Mouse (Mus musculus) stomach, embryonic 15.5 days (tissue): ENCODE measurements around the gene Clasp2. TPM values are rescaled to one million over a fixed set of nuclear protein-coding genes. Genes with fewer than 3 reads are reported as not detected.

Experiments
- ATAC-seq: fragments of 200-750 bp; cut with Nextera tagmentation; 2 replicates; pipeline ENCODE4 v1.8.0; 2017; ENCODE audit warnings: low read depth, moderate number of reproducible peaks, moderate TSS enrichment; ENCODE audit not compliant: insufficient read depth, low FRiP score
- H3K27ac ChIP-seq: fragments of 300-500 bp; sonication (generic); 2 replicates; pipeline ENCODE4 v1.5.1; 2015; ENCODE audit warnings: mild to moderate bottlenecking, inconsistent platforms
- H3K27me3 ChIP-seq: fragments of 300-500 bp; sonication (generic); replicated peaks from 2 replicates; pipeline ENCODE4 v1.6.1; 2015; ENCODE audit warnings: inconsistent platforms
- H3K36me3 ChIP-seq: fragments of 300-500 bp; sonication (generic); 2 replicates; pipeline ENCODE4 v1.6.1; 2015; ENCODE audit warnings: inconsistent platforms
- H3K4me1 ChIP-seq: fragments of 300-500 bp; sonication (generic); 2 replicates; pipeline ENCODE4 v1.6.1; 2015; ENCODE audit warnings: inconsistent platforms
- H3K4me2 ChIP-seq: fragments of 300-500 bp; sonication (generic); 2 replicates; pipeline ENCODE4 v1.6.1; 2015; ENCODE audit warnings: mild to moderate bottlenecking, inconsistent platforms
- H3K4me3 ChIP-seq: fragments of 300-500 bp; sonication (generic); replicated peaks from 2 replicates; pipeline ENCODE4 v1.5.1; 2015; ENCODE audit warnings: inconsistent platforms
- H3K9ac ChIP-seq: fragments of 300-500 bp; sonication (generic); 2 replicates; pipeline ENCODE4 v1.6.1; 2015; ENCODE audit warnings: inconsistent platforms
- H3K9me3 ChIP-seq: fragments of 300-500 bp; sonication (generic); 2 replicates; pipeline ENCODE4 v1.6.1; 2016; ENCODE audit warnings: inconsistent platforms
- WGBS: fragments of 180-500 bp; shearing (Covaris S2); methylation state at CpG from one replicate; pipeline ENCODE4 v1.1.7; 2015; 5-methylcytosine and 5-hydroxymethylcytosine counted together
- polyA plus RNA-seq: library from polyadenylated mRNA; unstranded; fragments of >200 nt; fragmentation: Nextera tagmentation; extraction: Ambion mirVana; gene quantifications from 2 replicates; pipeline ENCODE4 v1.2.1, GENCODE M21; 2015

Clasp2 gene
- polyA plus RNA-seq, 1 experiment from 2014 or later: 25.9 TPM

- no peak overlapping the region for H3K9ac ChIP-seq
- WGBS: 56% methylated on average over 3 of the region's 3 CpGs
- ATAC-seq: peak; percentile 27; the same call in 1 of the 2 replicates
- H3K4me1 ChIP-seq: no peaks in the 10 kb centered on the region
- H3K4me2 ChIP-seq: no peak overlapping the region
- H3K27me3 ChIP-seq: no peaks in the 10 kb centered on the region
- H3K36me3 ChIP-seq: no peaks in the 10 kb centered on the region
- no peaks in the 10 kb centered on the region for H3K9me3 ChIP-seq
- no peak overlapping the region for H3K4me3 ChIP-seq
- no peak overlapping the region for H3K27ac ChIP-seq
Observed at GRCm38 (mm10) chr9:113726131-113726530, 15.1 kb upstream of the Clasp2 start.

GRCm38 (mm10) chr9:113726991-113727680, 14.1 kb upstream of the Clasp2 start:
- H3K9me3 ChIP-seq: no peaks in the 10 kb centered on the region
- ATAC-seq: peak; percentile 35
- WGBS: 81% methylated on average over 18 of the region's 18 CpGs
- H3K4me3 ChIP-seq: no peak overlapping the region
- no peak overlapping the region for H3K9ac ChIP-seq
- no peak overlapping the region for H3K27ac ChIP-seq
- H3K36me3 ChIP-seq: no peaks in the 10 kb centered on the region
- no peaks in the 10 kb centered on the region for H3K27me3 ChIP-seq
- H3K4me2 ChIP-seq: no peak overlapping the region
- H3K4me1 ChIP-seq: no peaks in the 10 kb centered on the region

GRCm38 (mm10) chr9:113731540-113731939, 9.7 kb upstream of the Clasp2 start:
- no peak overlapping the region for H3K9ac ChIP-seq
- H3K4me1 ChIP-seq: no peaks in the 10 kb centered on the region
- no peak overlapping the region for H3K27ac ChIP-seq
- H3K27me3 ChIP-seq: no peaks in the 10 kb centered on the region
- H3K36me3 ChIP-seq: no peaks in the 10 kb centered on the region
- no peak for ATAC-seq
- H3K4me3 ChIP-seq: no peak overlapping the region
- no peaks in the 10 kb centered on the region for H3K9me3 ChIP-seq
- 81% methylated on average over 3 of the region's 3 CpGs for WGBS
- no peak overlapping the region for H3K4me2 ChIP-seq

- H3K9me3 ChIP-seq: no peaks in the 10 kb centered on the region
- no peak overlapping the region for H3K4me3 ChIP-seq
- no peaks in the 10 kb centered on the region for H3K36me3 ChIP-seq
- no peak overlapping the region for H3K27ac ChIP-seq
- no peaks in the 10 kb centered on the region for H3K27me3 ChIP-seq
- no peak overlapping the region for H3K4me2 ChIP-seq
- H3K9ac ChIP-seq: no peak overlapping the region
- ATAC-seq: no peak
- no peaks in the 10 kb centered on the region for H3K4me1 ChIP-seq
Observed at GRCm38 (mm10) chr9:113735920-113736319, 5.4 kb upstream of the Clasp2 start.

- no peaks in the 10 kb centered on the region for H3K27me3 ChIP-seq
- no peak overlapping the region for H3K4me2 ChIP-seq
- no peaks in the 10 kb centered on the region for H3K9me3 ChIP-seq
- 72% methylated on average over 9 of the region's 9 CpGs for WGBS
- H3K4me3 ChIP-seq: no peak overlapping the region
- no peaks in the 10 kb centered on the region for H3K36me3 ChIP-seq
- no peaks in the 10 kb centered on the region for H3K4me1 ChIP-seq
- H3K27ac ChIP-seq: no peak overlapping the region
- H3K9ac ChIP-seq: no peak overlapping the region
- ATAC-seq: no peak
Observed at GRCm38 (mm10) chr9:113738021-113738420, 3.3 kb upstream of the Clasp2 start.

GRCm38 (mm10) chr9:113738941-113739340, 2.3 kb upstream of the Clasp2 start:
- WGBS: 75% methylated on average over 6 of the region's 6 CpGs
- Histone ChIP-seq H3K36me3 (no peaks in the 10 kb centered on the region), H3K27me3 (no peaks in the 10 kb centered on the region), H3K9ac (no peak overlapping the region), H3K4me1 (0 out of 2 replicates have a peak, but pooled peaks cover 3% of the 10 kb centered on the region), H3K4me3 (no peak overlapping the region), H3K27ac (no peak overlapping the region), H3K4me2 (no peak overlapping the region), H3K9me3 (no peaks in the 10 kb centered on the region)
- no peak for ATAC-seq

GRCm38 (mm10) chr9:113741637-113742137, 414 bp downstream of the Clasp2 start:
- H3K27ac ChIP-seq: peak overlapping the region; percentile 78
- H3K9ac ChIP-seq: peak overlapping the region; percentile 86
- 0 out of 2 replicates have a peak, but pooled peaks cover 3% of the 10 kb centered on the region for H3K4me1 ChIP-seq
- no peaks in the 10 kb centered on the region for H3K36me3 ChIP-seq
- H3K4me2 ChIP-seq: peak overlapping the region; percentile 84
- H3K27me3 ChIP-seq: no peaks in the 10 kb centered on the region
- peak overlapping the region; percentile 96 for H3K4me3 ChIP-seq
- under 1% methylated on average over 64 of the region's 64 CpGs for WGBS
- H3K9me3 ChIP-seq: no peaks in the 10 kb centered on the region
- peak; percentile 69 for ATAC-seq

- Histone ChIP-seq H3K27ac (no peak overlapping the region), H3K4me3 (peak overlapping the region; percentile 96), H3K4me2 (peak overlapping the region; percentile 84), H3K9me3 (no peaks in the 10 kb centered on the region), H3K27me3 (no peaks in the 10 kb centered on the region), H3K4me1 (0 out of 2 replicates have a peak, but pooled peaks cover 3% of the 10 kb centered on the region), H3K36me3 (no peaks in the 10 kb centered on the region), H3K9ac (peak overlapping the region; percentile 86; the same call in 1 of the 2 replicates)
- ATAC-seq: no peak
- WGBS: 3% methylated on average over 17 of the region's 17 CpGs
Observed at GRCm38 (mm10) chr9:113742361-113742794, 1.1 kb downstream of the Clasp2 start.

GRCm38 (mm10) chr9:113743291-113743690, 2.0 kb downstream of the Clasp2 start:
- no peak overlapping the region for H3K4me2 ChIP-seq
- no peak overlapping the region for H3K4me3 ChIP-seq
- H3K27me3 ChIP-seq: no peaks in the 10 kb centered on the region
- no peak overlapping the region for H3K27ac ChIP-seq
- no peaks in the 10 kb centered on the region for H3K36me3 ChIP-seq
- 53% methylated on average over 3 of the region's 3 CpGs for WGBS
- no peaks in the 10 kb centered on the region for H3K9me3 ChIP-seq
- H3K4me1 ChIP-seq: 0 out of 2 replicates have a peak, but pooled peaks cover 3% of the 10 kb centered on the region
- ATAC-seq: no peak
- H3K9ac ChIP-seq: no peak overlapping the region

- Histone ChIP-seq H3K36me3 (no peaks in the 10 kb centered on the region), H3K27me3 (no peaks in the 10 kb centered on the region), H3K4me3 (no peak overlapping the region), H3K9ac (no peak overlapping the region), H3K4me1 (no peaks in the 10 kb centered on the region), H3K9me3 (no peaks in the 10 kb centered on the region), H3K27ac (no peak overlapping the region), H3K4me2 (no peak overlapping the region)
- 57% methylated on average over 7 of the region's 7 CpGs for WGBS
- no peak for ATAC-seq
Observed at GRCm38 (mm10) chr9:113749356-113749755, 8.1 kb downstream of the Clasp2 start.

GRCm38 (mm10) chr9:113755888-113756719, 14.8 kb downstream of the Clasp2 start:
- Histone ChIP-seq H3K9me3 (no peaks in the 10 kb centered on the region), H3K9ac (no peak overlapping the region), H3K27me3 (no peaks in the 10 kb centered on the region), H3K4me3 (no peak overlapping the region), H3K4me2 (no peak overlapping the region), H3K27ac (no peak overlapping the region), H3K36me3 (no peaks in the 10 kb centered on the region), H3K4me1 (no peaks in the 10 kb centered on the region)
- ATAC-seq: peak; percentile 86
- 83% methylated on average over 15 of the region's 15 CpGs for WGBS

- Histone ChIP-seq H3K4me2 (no peak overlapping the region), H3K27ac (no peak overlapping the region), H3K4me3 (no peak overlapping the region), H3K4me1 (no peaks in the 10 kb centered on the region), H3K9ac (no peak overlapping the region), H3K27me3 (no peaks in the 10 kb centered on the region), H3K36me3 (no peaks in the 10 kb centered on the region), H3K9me3 (no peaks in the 10 kb centered on the region)
- 90% methylated on average over 10 of the region's 10 CpGs for WGBS
- no peak for ATAC-seq
Observed at GRCm38 (mm10) chr9:113758472-113758871, 17.2 kb downstream of the Clasp2 start.
